Mouse (Mus musculus) midbrain, embryonic 11.5 days (tissue): ENCODE results near the gene Ugt1a10. TPM values are rescaled to one million over a fixed set of nuclear protein-coding genes. Genes with fewer than 3 reads are reported as not detected.
A peak's percentile ranks its signal among the peaks of the same experiment; 100 is the strongest.

Experiments used
- ATAC-seq: fragments of 200-750 bp; cut with Nextera tagmentation; 2 replicates; pipeline ENCODE4 v1.8.0; 2017; ENCODE audit warnings: moderate TSS enrichment, moderate library complexity; ENCODE audit not compliant: low FRiP score
- DNase-seq: peaks from one replicate; pipeline ENCODE4 v3.0.0; 2015; ENCODE audit warnings: low spot score; ENCODE audit errors: missing footprints
- H3K27ac ChIP-seq: fragments of 300-500 bp; sonication (generic); 2 replicates; pipeline ENCODE4 v1.5.1; 2014; ENCODE audit warnings: low read depth, low read length
- H3K27me3 ChIP-seq: fragments of 300-500 bp; sonication (generic); 2 replicates; pipeline ENCODE4 v1.6.1; 2014; ENCODE audit warnings: mild to moderate bottlenecking, low read length, moderate library complexity, mixed read lengths; ENCODE audit not compliant: control insufficient read depth, insufficient read depth
- H3K36me3 ChIP-seq: fragments of 300-500 bp; sonication (generic); 2 replicates; pipeline ENCODE4 v1.6.1; 2014; ENCODE audit warnings: mild to moderate bottlenecking, low read length, moderate library complexity, mixed read lengths; ENCODE audit not compliant: control insufficient read depth, insufficient read depth
- H3K4me1 ChIP-seq: fragments of 300-500 bp; sonication (generic); 2 replicates; pipeline ENCODE4 v1.6.1; 2014; ENCODE audit warnings: low read length; ENCODE audit not compliant: control insufficient read depth, insufficient read depth
- H3K4me2 ChIP-seq: fragments of 300-500 bp; sonication (generic); 2 replicates; pipeline ENCODE4 v1.6.1; 2014; ENCODE audit warnings: mild to moderate bottlenecking, moderate library complexity
- H3K4me3 ChIP-seq: fragments of 300-500 bp; sonication (generic); 2 replicates; pipeline ENCODE4 v1.5.1; 2014; ENCODE audit warnings: low read depth, low read length
- H3K9ac ChIP-seq: fragments of 300-500 bp; sonication (generic); 2 replicates; pipeline ENCODE4 v1.6.1; 2014; ENCODE audit warnings: low read length
- H3K9me3 ChIP-seq: fragments of 300-500 bp; sonication (generic); 2 replicates; pipeline ENCODE4 v1.6.1; 2016; ENCODE audit warnings: low read length; ENCODE audit not compliant: control insufficient read depth
- WGBS: fragments of 180-500 bp; shearing (Covaris S2); extraction: QIAGEN DNeasy Blood & Tissue Kit; methylation state at CpG from one replicate; pipeline ENCODE4 v1.1.7; 2014; 5-methylcytosine and 5-hydroxymethylcytosine counted together
- polyA plus RNA-seq: library from polyadenylated mRNA; unstranded; fragments of >200 nt; fragmentation: Nextera tagmentation; extraction: Ambion mirVana; gene quantifications from 2 replicates; pipeline ENCODE4 v1.2.1, GENCODE M21; 2014

The Ugt1a10 gene
- polyA plus RNA-seq, 1 experiment from 2014 or later, result not detected

DNA sequence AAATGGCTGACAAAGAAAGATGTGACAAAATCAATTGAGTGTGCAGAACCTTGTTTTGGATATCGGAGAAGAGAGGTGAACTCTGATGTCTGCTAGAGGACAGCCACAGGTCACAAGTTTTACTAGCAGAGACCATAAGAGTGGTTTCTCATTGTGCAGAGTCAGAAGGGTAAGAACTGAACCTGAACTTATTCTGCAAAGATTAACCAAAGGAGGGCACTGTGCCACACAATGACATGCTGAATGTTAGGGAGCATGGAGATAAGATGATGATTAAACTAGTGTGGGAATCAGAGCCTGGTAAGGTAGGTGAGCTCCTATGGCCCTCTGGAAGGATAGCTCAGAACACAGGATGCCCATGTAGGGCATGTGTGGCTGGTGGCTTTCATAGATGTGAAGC lies 140.5 kb downstream of the Ugt1a10 start:
- WGBS, result 97% methylated on average over 1 of the region's 1 CpGs
- no peaks in the 10 kb centered on the region for H3K4me1 ChIP-seq
- H3K4me2 ChIP-seq, result no peak overlapping the region
- DNase-seq (no peak), ATAC-seq (no peak)
- H3K27ac ChIP-seq, result no peak overlapping the region
- no peak overlapping the region for H3K4me3 ChIP-seq
- H3K9me3 ChIP-seq, result no peaks in the 10 kb centered on the region
- no peaks in the 10 kb centered on the region for H3K36me3 ChIP-seq
- H3K9ac ChIP-seq, result no peak overlapping the region
- H3K27me3 ChIP-seq, result no peaks in the 10 kb centered on the region

DNA sequence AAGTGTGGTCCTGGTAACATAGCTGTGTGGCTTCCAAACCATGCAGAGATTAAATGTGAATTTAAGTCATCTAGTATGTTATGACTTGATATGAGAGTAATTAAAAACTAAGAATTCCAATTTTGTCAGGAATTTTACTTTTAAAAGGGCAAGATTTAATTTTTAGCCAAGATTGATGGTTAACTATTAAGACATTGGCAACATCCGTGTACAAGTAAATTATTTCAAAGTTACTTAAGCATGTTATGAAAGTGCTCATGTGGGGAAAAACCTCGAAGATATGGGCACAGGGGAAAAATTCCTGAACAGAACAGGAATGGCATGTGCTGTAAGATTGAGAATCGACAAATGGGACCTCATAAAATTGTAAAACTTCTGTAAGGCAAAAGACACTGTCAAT lies 142.3 kb downstream of the Ugt1a10 start:
- Histone ChIP-seq H3K27ac (no peak overlapping the region), H3K36me3 (no peaks in the 10 kb centered on the region), H3K4me2 (no peak overlapping the region), H3K27me3 (no peaks in the 10 kb centered on the region), H3K4me1 (no peaks in the 10 kb centered on the region), H3K9ac (no peak overlapping the region), H3K4me3 (no peak overlapping the region), H3K9me3 (no peaks in the 10 kb centered on the region)
- DNase-seq (no peak), ATAC-seq (no peak)
- 81% methylated on average over 3 of the region's 3 CpGs for WGBS

DNA sequence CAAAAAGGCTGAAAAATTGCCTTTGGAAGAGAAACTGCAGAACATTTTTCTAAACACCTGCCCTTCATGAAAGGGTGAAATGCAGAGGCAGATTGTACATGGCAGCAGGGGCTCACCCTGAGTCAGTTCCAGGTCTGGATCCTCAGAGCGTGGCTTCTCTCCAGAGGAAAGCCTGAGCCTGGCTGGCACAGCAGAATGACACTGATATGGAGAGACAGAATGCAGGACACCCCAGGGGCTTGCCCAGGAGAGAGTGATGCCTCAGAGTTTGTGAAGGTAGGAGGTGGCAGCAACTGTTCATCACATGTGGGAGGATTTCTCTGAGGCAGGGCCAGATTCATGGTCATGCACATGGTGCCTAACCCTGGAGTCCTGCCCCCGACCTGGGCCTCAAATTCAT lies 144.8 kb downstream of the Ugt1a10 start:
- DNase-seq, result no peak

DNA sequence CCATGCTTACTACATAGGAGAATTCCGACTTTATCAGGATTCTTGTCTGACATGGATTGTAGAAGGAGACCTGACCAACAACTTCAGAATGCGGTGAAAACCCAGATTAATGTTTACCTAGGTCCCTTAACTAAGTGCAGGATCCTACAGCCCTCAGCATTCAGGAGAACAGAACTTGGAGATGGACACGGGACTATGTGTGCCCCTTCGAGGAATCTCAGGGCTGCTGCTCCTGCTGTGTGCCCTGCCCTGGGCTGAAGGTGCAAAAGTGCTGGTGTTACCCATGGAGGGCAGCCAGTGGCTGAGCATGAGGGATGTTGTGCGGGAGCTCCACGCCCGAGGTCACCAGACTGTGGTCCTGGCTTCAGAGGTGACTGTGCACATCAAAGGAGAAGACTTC lies 145.3 kb downstream of the Ugt1a10 start, which contains the start of gene Ugt1a2:
Gene Ugt1a2 (plus strand): TSS at position 146 of the 400 bp plus-strand sequence.
- Histone ChIP-seq H3K4me1 (no peaks in the 10 kb centered on the region), H3K9ac (no peak within 1 kb of the TSS), H3K4me3 (no peak within 1 kb of the TSS), H3K27ac (no peak within 1 kb of the TSS), H3K9me3 (no peaks in the 10 kb centered on the region), H3K4me2 (no peak within 1 kb of the TSS), H3K27me3 (no peaks in the 10 kb centered on the region; the same call in 1 of the 2 replicates), H3K36me3 (no peaks in the 10 kb centered on the region)
- 91% methylated on average over 7 of the region's 7 CpGs for WGBS
- ATAC-seq (no peak), DNase-seq (no peak)

More for the DNA sequence above, 144.8 kb downstream of the Ugt1a10 start:
- 73% methylated on average over 2 of the region's 2 CpGs for WGBS
- Histone ChIP-seq H3K9me3 (no peaks in the 10 kb centered on the region), H3K4me1 (no peaks in the 10 kb centered on the region), H3K27me3 (no peaks in the 10 kb centered on the region; the same call in 1 of the 2 replicates), H3K27ac (no peak overlapping the region), H3K9ac (no peak overlapping the region), H3K4me2 (no peak overlapping the region), H3K4me3 (no peak overlapping the region), H3K36me3 (no peaks in the 10 kb centered on the region)
- ATAC-seq, result no peak

DNA sequence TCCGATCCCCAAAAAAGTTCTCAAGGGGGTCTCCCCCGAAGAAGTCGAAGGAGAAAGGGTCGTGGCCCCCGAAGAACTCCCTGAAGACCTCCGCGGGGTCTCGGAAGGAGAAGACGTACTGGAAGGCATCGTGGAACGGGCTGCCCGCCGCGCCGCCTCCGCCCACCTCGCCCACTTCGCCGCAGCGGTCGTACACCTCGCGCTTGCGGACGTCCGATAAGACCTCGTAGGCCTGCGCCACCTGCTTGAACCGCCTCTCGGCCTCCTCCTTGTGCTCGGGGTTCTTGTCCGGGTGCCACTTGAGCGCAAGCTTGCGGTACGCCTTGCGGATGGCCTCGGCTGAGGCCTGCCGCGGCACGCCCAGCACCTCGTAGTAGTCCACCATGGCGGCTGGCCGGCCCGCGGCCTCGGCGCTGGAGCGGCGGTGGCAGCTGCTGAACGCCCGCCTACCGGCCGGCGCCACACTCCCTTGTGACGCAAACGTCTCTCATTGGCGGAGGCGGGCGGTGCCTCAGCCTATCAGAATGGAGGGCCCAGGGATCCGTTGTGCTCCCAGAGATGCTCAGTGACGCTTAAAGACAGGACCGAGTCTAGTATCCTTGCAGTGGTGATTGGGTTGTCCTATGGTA lies 150.2 kb downstream of the Ugt1a10 start, which contains the start of gene Dnajb3:
Gene Dnajb3 (minus strand): TSS at position 489 of the 629 bp plus-strand sequence.
- WGBS, result 6% methylated on average over 62 of the region's 62 CpGs
- peak; percentile 98 for DNase-seq
- Histone ChIP-seq H3K4me2 (peak within 1 kb of the TSS; percentile 61), H3K36me3 (no peaks in the 10 kb centered on the region), H3K27me3 (no peaks in the 10 kb centered on the region; the same call in 1 of the 2 replicates), H3K9me3 (no peaks in the 10 kb centered on the region; the same call in 1 of the 2 replicates), H3K27ac (no peak within 1 kb of the TSS), H3K9ac (peak within 1 kb of the TSS; percentile 71), H3K4me3 (peak within 1 kb of the TSS; percentile 41), H3K4me1 (no peaks in the 10 kb centered on the region)
- peak; percentile 100 for ATAC-seq

DNA sequence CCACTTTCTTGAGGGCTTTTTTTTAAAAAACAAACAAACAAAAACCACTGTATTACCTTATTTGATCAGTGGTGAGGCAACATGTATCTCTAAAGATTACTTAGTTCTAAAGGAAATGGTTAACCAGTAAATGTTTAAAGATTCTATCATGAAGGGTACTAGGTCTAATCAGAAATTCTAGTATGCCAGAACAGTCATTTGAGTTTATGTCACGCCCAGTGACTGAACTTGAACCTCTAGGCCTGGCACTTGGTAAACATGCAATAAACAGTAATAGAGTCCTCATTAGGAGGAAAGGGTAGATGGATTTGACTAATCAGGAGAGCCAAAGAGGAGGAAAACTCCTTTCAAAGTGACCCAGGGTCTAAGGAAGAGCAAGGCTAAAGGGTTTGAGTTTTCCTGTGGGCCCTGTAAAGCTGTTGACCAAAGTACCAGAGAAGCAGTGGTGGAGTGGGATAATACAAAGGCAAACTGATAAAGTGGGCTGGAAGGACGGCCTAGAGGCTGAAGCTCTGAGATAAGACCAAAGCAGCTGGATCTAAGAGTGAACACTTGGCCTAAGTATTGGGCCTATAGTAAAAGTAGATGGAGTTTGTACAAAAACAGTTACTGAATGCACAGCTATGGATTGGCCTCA lies 151.8 kb downstream of the Ugt1a10 start:
- WGBS, result 84% methylated on average over 2 of the region's 2 CpGs

DNA sequence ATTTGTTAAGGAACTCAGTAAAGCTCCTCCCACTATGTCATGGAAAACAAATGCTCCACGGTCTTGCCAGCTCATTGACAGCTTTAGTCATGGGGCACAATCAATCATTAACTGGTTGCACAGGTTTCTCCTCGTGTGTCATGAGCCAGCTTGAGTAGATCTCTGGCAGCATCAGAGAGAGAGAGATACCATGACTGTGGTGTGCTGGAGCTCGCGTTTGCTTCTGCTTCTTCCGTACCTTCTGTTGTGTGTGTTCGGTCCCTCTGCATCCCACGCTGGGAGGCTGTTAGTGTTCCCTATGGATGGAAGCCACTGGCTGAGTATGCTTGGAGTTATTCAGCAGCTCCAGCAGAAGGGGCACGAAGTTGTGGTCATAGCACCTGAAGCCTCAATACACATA lies 156.6 kb downstream of the Ugt1a10 start, which contains the start of gene Ugt1a1:
Gene Ugt1a1 (plus strand): TSS at position 148 of the 400 bp plus-strand sequence.
- no peak for ATAC-seq
- peaks cover 52% of the 10 kb centered on the region for H3K9me3 ChIP-seq
- no peak within 1 kb of the TSS for H3K4me3 ChIP-seq
- no peak within 1 kb of the TSS for H3K4me2 ChIP-seq
- H3K36me3 ChIP-seq, result no peaks in the 10 kb centered on the region
- no peak within 1 kb of the TSS for H3K27ac ChIP-seq
- 70% methylated on average over 8 of the region's 8 CpGs for WGBS
- H3K9ac ChIP-seq, result no peak within 1 kb of the TSS
- DNase-seq, result peak; percentile 76
- no peaks in the 10 kb centered on the region for H3K4me1 ChIP-seq
- H3K27me3 ChIP-seq, result no peaks in the 10 kb centered on the region

More for the DNA sequence above, 151.8 kb downstream of the Ugt1a10 start:
- no peaks in the 10 kb centered on the region; the same call in 1 of the 2 replicates for H3K27me3 ChIP-seq
- H3K27ac ChIP-seq, result no peak overlapping the region
- H3K4me2 ChIP-seq, result no peak overlapping the region
- H3K9me3 ChIP-seq, result peaks cover 8% of the 10 kb centered on the region
- H3K9ac ChIP-seq, result no peak overlapping the region
- ATAC-seq (no peak), DNase-seq (no peak)
- no peaks in the 10 kb centered on the region for H3K36me3 ChIP-seq
- H3K4me3 ChIP-seq, result no peak overlapping the region
- no peaks in the 10 kb centered on the region for H3K4me1 ChIP-seq

DNA sequence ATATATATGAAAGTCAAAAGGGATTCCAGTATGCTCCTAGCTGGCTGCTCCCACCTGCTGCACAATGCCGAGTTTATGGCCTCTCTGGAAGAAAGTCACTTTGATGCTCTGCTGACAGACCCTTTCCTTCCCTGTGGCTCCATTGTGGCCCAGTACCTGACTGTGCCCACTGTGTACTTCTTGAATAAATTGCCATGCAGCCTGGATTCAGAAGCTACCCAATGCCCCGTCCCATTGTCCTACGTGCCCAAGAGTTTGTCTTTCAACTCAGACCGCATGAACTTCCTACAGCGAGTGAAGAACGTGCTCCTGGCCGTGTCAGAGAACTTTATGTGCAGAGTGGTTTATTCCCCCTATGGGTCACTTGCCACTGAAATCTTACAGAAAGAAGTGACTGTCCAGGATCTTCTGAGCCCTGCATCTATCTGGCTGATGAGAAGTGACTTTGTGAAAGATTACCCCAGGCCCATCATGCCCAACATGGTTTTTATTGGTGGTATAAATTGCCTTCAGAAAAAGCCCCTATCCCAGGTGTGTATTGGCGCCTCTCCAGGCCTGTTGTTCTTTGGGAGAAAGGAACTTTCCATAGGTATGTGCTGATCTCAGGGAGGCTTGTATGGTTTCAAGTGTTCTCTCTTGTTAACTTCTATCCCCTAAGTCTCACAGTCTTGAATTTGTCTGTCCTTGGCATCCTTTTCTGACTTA lies 157.3 kb downstream of the Ugt1a10 start:
- whole genome bisulfite sequencing, result 60% methylated on average over 8 of the region's 8 CpGs
- no peaks in the 10 kb centered on the region for H3K36me3 ChIP-seq
- ATAC-seq (peak; percentile 18; the same call in 1 of the 2 replicates), DNase-seq (peak; percentile 82)
- H3K27me3 ChIP-seq, result no peaks in the 10 kb centered on the region
- H3K27ac ChIP-seq, result no peak overlapping the region
- H3K9me3 ChIP-seq, result peaks cover 59% of the 10 kb centered on the region
- H3K4me3 ChIP-seq, result no peak overlapping the region
- no peak overlapping the region for H3K9ac ChIP-seq
- no peaks in the 10 kb centered on the region for H3K4me1 ChIP-seq
- H3K4me2 ChIP-seq, result no peak overlapping the region

DNA sequence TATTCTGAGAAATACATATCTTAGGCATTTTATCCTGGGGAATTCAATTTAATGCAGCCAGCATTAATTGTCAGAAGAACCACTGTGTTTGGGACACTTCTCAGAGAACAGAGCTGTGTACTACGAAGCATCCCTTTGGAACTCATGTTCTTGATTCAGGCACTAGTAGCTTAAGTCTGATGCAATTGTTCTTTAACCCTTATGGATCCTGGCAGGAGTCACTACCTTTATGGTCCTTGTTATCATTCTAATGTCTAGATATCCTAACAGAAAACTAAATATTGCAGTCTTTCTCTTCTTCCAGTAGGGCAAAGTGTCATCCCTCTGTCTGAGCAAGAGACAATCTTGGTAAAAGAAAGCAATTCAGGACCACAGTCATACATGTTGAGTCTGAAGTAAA lies 157.9 kb downstream of the Ugt1a10 start:
- no peaks in the 10 kb centered on the region for H3K27me3 ChIP-seq
- ATAC-seq (no peak), DNase-seq (no peak)
- H3K27ac ChIP-seq, result no peak overlapping the region
- H3K36me3 ChIP-seq, result no peaks in the 10 kb centered on the region
- H3K4me1 ChIP-seq, result no peaks in the 10 kb centered on the region
- no peak overlapping the region for H3K4me3 ChIP-seq
- peaks cover 61% of the 10 kb centered on the region for H3K9me3 ChIP-seq
- no peak overlapping the region for H3K4me2 ChIP-seq
- no peak overlapping the region for H3K9ac ChIP-seq
- 80% methylated on average over 1 of the region's 1 CpGs for WGBS
